Mouse (Mus musculus): ENCODE measurements around the gene Gzmm.

GRCm38 (mm10) chr10:79652789-79653188, 36.0 kb upstream of the Gzmm start:
- TF ChIP-seq CTCF (conservative IDR thresholded peaks at IDR 0.05; ENCODE audit: low read length) (no peak), POU5F1 (IDR thresholded peaks at IDR 0.05; ENCODE audit: borderline replicate concordance, low read length) (no peak), NANOG (IDR thresholded peaks at IDR 0.05; ENCODE audit: borderline replicate concordance, low read length) (no peak)
